Mouse (Mus musculus) layer of hippocampus, postnatal 36 days (tissue): ENCODE data around the gene Efhb. TPM values are rescaled to one million over a fixed set of nuclear protein-coding genes. Genes with fewer than 3 reads are reported as not detected.
A peak's percentile ranks its signal among the peaks of the same experiment; 100 is the strongest.

Experiments
- DNase-seq, 2 experiments: peaks; one replicate each; pipeline ENCODE4 v3.0.0; 2022
- total RNA-seq, 2 experiments: library from RNA; stranded (reverse); gene quantifications; 2 replicates each; pipeline ENCODE4 v1.2.3; 2021

Gene Efhb
- under 1 TPM in 1 of 2 experiments, not detected in 1; 0.40 TPM for total RNA-seq

- DNase-seq, result peak; percentile 47 to 55
These were observed at the start of gene Efhb for GRCm38 (mm10) chr17:53462603-53463495. Gene Efhb (minus strand): TSS chr17:53463321.

DNA sequence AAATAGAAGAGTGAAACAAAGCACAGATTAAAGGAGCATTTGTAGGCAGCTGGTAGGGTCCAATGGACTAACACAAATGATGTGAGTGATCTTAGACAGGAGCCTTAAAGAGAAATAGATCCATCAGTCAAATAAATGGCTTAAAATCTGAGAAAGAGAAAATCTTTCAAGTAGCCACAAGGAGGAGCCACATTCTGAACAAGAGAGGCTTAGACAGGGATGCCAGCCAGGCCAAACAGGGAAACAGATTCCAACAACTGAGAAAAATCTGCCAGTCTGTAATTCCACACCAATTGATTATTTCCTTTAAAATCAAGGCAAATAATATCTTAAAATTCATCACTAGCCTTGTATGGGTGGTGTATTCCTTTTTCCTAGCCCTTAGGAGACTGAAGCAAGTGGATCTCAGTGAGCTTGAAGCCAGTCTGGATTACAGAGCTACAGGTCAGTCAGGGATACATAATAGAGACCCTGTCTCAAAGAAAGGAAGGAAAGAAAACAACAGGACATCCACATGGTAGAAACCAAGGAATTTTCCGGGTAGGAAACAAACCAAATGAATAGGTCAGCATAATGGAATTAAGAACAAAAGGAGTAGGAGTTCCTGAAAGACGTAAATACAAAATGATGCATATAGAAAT, 49.3 kb upstream of the Efhb start:
- no peak for DNase-seq

DNA sequence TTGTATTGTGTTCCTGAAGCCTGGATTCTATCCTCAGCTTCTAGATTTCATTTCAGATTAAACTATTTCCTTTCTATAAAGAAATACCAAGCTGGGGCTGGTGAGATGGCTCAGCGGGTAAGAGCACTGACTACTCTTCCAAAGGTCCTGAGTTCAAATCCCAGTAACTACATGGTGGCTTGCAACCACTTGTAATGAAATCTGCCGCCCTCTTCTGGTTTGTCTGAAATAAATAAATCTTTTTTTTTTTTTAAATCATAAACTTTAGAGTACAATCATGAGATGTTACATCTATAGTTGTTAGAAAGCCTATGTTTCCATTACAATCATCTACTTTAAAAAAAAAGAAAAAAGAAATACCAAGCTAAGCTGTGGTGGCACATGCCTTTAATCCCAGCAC, 39.8 kb upstream of the Efhb start:
- DNase-seq, result no peak

DNA sequence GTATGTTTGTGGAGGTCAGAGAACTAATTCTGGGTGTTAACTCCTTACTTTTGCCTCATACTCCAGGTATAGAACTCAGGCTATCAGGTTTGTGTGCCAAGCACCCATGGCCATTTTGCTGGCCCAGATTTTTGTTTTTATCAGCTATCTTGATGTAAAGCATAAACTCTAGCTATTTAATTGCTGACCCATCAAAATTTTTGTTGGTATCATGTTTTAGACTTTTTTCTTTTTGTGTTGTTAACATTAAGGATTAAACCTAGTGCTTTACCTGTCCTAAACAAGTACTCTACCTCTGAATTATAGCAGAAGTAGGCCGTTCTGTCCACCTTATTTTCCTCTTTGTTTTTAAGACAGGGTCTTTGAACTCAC, 25.9 kb upstream of the Efhb start:
- DNase-seq, result no peak

- DNase-seq, result no peak
These were observed 25.3 kb upstream of the Efhb start for GRCm38 (mm10) chr17:53488291-53489006.

- DNase-seq, result no peak
These were observed 17.3 kb upstream of the Efhb start for GRCm38 (mm10) chr17:53480433-53480832.

- DNase-seq, result peak; percentile 63 to 68
These were observed 16.5 kb upstream of the Efhb start for GRCm38 (mm10) chr17:53479604-53480041.

- peak; percentile 99 for DNase-seq
These were observed 15.9 kb upstream of the Efhb start, which contains the start of gene Rab5a for GRCm38 (mm10) chr17:53478858-53479603. Gene Rab5a (plus strand): TSS chr17:53479234.

DNA sequence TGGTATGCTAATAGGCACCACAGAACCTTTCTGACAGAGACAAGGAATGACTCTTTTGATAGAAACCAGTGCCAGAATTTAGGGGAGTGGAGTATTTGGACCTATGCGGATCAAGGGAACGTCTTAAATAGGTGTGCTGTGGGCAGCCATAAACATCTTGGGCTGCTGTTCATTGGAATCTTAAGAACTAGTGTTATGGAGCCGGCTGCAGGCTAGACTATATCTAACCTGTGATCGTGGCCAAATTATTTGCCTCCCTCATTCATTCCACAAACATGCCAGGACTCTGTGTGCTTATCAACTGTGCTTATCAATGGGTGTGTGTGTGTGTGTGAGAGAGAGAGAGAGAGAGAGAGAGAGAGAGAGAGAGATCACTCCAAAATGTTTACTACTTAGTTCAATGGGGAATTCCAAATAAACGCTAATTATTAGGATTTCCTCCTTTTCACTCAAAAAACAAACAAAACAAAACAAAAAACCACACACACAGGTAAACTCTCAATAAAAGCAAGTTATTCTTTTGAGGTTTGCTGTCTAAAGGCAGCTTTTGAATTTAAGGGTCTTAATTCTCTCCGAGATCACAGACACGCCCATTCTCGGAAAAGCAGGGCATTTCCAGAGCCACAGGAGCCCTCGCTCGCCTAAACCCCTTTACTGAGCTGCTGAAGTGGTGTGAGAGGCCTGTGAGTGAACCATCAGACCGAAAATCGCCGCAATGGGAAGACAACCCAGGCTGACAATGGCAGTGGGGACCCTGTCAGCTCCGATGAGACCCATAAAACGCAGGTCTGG, 15.1 kb upstream of the Efhb start:
- DNase-seq, result no peak

DNA sequence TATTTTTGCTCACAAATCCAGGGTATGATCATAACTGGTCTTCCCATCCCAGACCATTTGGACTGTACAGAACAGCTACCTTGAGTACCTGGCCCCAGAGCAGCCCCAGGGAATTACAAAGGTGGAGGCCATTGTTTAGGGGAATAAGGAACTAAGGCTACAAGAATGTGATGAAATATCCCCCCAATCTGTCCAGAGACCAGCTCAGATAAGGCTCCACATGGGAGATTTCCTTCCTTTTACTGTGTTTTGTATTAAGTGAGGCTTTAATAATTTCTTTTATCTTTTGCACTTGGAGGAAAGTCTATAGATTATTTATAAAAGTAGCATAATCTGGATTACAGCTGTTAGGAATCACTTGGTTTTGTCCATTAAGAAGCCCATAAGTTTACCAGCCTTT, 5.6 kb upstream of the Efhb start:
- DNase-seq, result no peak

DNA sequence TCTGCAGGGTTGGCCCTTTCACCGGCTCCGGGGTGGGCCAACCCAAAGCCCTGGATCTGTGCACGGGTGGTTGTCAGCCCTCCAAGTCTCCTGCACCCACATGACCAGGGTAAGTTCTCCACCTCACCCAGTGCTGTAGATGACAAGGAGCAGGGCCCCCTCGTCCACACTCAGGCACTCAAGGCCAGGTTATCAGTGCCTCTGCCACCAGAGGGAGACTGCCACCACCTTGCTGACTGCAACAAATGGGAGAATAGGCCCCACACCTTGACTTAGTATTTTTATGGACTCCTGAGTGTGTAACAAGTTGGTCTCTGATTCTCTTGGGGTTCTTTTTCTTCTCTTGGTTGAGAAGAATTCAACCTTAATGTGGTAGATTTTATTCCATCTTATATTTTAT, 2.4 kb upstream of the Efhb start:
- no peak for DNase-seq

DNA sequence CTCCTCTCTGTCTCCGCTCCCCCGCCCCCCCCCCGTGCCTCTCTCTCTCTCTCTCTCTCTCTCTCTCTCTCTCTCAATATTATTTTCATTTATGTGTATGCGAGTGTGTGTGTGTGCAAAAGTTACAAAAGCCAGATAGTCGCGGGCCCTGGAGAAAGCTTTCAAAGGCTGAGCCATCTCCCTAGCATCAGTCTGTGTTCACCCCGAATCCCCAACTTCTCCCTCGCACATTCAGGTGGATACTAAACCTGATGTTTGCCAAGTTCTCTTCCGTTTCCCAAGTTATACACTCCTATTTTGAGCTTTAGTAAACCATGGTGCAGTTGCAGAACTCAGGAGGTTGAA, 347 bp upstream of the Efhb start:
- no peak for DNase-seq

DNA sequence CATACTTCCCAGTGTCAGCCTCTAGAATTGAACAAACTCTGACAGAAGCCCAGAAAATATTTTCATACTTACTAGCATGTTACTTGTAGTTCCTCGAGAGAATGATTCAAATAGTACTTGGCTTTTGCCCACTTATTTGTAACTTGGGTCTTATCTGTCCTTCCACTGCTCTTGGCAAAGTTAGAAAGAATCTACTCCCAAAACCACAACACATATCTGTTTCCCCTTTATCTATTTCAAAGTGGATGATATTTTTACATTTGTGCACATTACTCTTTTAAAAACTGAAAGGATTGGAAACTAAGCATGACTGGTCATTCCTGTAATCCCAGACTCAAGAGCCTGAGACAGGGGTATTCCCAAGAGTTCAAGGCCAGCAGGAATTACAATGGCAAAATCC, 6.4 kb downstream of the Efhb start:
- no peak for DNase-seq

DNA sequence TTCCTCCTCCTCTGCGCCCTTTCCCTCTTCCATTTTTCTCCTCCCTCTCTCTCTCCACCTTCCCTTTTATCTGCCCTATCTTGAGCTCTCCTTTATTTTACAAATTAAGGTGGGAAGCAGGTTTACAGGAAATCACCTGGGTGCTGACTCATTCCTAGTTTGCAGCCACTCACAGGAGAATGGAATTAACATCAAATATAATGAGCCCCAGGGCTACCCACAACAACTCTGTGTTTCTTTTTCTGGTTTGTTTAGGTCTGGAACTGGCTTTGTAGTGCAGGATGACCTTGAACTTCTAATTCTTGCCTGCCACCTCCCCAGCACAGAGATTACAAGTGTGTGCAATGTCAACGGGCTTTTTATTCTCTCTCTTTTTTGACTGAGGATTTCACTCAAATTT, 7.0 kb downstream of the Efhb start:
- DNase-seq, result no peak

DNA sequence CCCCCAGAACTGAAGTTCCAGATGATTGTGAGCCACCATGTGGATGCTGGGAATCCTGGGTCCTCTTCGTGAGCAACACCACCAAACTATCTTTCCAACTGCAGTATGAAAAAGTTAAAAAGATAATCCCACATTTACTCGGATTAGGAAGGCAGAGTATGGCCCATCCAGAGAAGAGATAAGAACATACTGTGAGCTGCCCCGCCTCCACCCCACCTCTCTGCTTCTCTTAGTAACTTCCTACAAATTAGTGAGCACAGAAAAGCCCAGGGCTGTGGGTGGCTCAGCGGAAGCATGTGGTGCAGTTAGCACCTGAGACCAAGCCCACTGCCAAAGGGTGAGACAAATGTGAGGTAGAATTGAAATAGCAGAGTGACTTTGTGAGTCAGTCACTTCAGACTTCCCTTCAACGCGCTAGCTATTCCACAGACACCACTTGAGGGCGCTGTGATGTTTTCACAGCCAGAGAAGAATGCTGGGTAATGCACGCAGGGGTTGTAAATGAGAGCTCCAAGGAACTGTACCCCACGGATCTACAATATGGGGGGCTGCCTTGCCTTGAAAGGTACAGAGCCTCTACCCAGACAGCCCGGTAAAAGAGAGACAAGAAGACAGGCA, 60.3 kb downstream of the Efhb start:
- DNase-seq, result peak; percentile 44

- no peak for DNase-seq
These were observed 69.9 kb downstream of the Efhb start for GRCm38 (mm10) chr17:53393201-53393600.

DNA sequence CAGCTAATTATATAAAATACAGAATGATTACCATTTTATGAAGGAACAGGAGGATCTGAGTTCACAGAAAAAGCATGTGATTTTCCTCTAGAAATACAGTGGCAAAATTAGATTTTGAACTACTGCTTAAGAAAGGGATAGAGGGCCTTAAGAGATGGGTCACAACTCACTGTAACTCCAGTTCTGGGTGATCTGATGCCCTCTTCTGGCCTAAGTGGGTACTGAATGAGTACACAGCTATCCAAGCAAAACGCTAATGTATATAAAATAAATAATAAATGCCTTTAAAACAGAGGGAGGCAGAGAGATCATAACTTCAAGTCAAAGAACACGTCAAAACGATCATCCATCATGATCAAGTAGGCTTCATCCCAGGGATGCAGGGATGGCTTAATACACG, 73.6 kb downstream of the Efhb start:
- peak in 1 of 2 experiments; percentile 11 for DNase-seq

GRCm38 (mm10) chr17:53387581-53388473, 75.3 kb downstream of the Efhb start:
- DNase-seq, result no peak

DNA sequence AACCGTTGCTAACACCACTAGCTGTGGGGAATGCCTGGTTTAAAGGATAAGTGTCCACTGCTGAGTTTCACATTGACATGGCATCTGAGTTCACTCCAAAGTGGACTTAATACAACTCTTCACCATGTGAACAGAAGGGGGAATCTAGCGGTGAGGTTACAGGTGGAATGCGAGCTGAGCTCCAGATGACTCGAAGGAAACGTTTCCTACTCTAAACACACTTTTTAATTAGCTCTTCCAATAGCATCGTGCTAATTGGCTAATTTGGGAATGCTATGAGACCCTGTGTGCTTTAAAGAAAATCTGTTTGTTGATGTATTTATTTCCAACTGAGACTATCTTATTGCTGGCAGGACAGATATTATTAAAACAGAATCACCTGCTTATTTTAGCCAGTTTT, 76.3 kb downstream of the Efhb start:
- no peak for DNase-seq

GRCm38 (mm10) chr17:53364111-53364510, 99.0 kb downstream of the Efhb start:
- DNase-seq, result no peak
